Mouse (Mus musculus) forebrain, postnatal 0 days (tissue): ENCODE data around the gene Ap3m1. TPM values are rescaled to one million over a fixed set of nuclear protein-coding genes. Genes with fewer than 3 reads are reported as not detected.

Experiments
- ATAC-seq: fragments of 200-750 bp; cut with Nextera tagmentation; 2 replicates; pipeline ENCODE4 v1.8.0; 2017; ENCODE audit warnings: mild to moderate bottlenecking, moderate library complexity
- DNase-seq: peaks from one replicate; pipeline ENCODE4 v3.0.0-alpha.2; 2015
- H3K27ac ChIP-seq: fragments of 300-500 bp; sonication (generic); 2 replicates; pipeline ENCODE4 v1.5.1; 2014; ENCODE audit warnings: low read depth, mild to moderate bottlenecking, antibody characterized with exemption, low read length, moderate library complexity, mixed read lengths
- H3K27me3 ChIP-seq: fragments of 300-500 bp; sonication (generic); 2 replicates; pipeline ENCODE4 v1.6.1; 2014; ENCODE audit warnings: mild to moderate bottlenecking, low read length, mixed read lengths; ENCODE audit not compliant: insufficient read depth
- H3K36me3 ChIP-seq: fragments of 300-500 bp; sonication (generic); 2 replicates; pipeline ENCODE4 v1.6.1; 2014; ENCODE audit warnings: mild to moderate bottlenecking, moderate library complexity; ENCODE audit not compliant: insufficient read depth
- H3K4me1 ChIP-seq: fragments of 300-500 bp; sonication (generic); 2 replicates; pipeline ENCODE4 v1.6.1; 2014; ENCODE audit warnings: antibody characterized with exemption; ENCODE audit not compliant: insufficient read depth
- H3K4me2 ChIP-seq: fragments of 300-500 bp; sonication (generic); 2 replicates; pipeline ENCODE4 v1.6.1; 2014; ENCODE audit warnings: low read depth, mild to moderate bottlenecking, moderate library complexity
- H3K4me3 ChIP-seq: fragments of 300-500 bp; sonication (generic); 2 replicates; pipeline ENCODE4 v1.5.1; 2014; ENCODE audit warnings: low read depth, low read length, mixed read lengths
- H3K9ac ChIP-seq: fragments of 300-500 bp; sonication (generic); 2 replicates; pipeline ENCODE4 v1.6.1; 2014; ENCODE audit warnings: mild to moderate bottlenecking
- H3K9me3 ChIP-seq: fragments of 300-500 bp; sonication (generic); 2 replicates; pipeline ENCODE4 v1.6.1; 2016; ENCODE audit warnings: low read length
- CTCF ChIP-seq: sonication (generic); IDR thresholded peaks from 2 replicates; pipeline ENCODE4 v1.5.1; 2016; ENCODE audit warnings: antibody characterized with exemption, control low read depth, low read depth
- WGBS: fragments of 180-500 bp; shearing (Covaris S2); extraction: QIAGEN DNeasy Blood & Tissue Kit; methylation state at CpG from one replicate; pipeline ENCODE4 v1.1.7; 2014; 5-methylcytosine and 5-hydroxymethylcytosine counted together
- polyA plus RNA-seq: library from polyadenylated mRNA; unstranded; fragments of >200 nt; fragmentation: Nextera tagmentation; extraction: Ambion mirVana; gene quantifications from 2 replicates; pipeline ENCODE4 v1.2.1, GENCODE M21; 2015
- total RNA-seq: library from RNA; depleted of rRNA; stranded (reverse); fragments of >200 nt; gene quantifications from 2 replicates; pipeline ENCODE4 v1.2.3, GENCODE M21; 2014

Gene Ap3m1
- total and polyA plus RNA-seq, 2 experiments from 2014 or later = 63.9 to 81.7 TPM

GRCm38 (mm10) chr14:21082823-21083222 is 30.5 kb upstream of the Ap3m1 start:
- Histone ChIP-seq H3K4me1 (no peaks in the 10 kb centered on the region), H3K9ac (no peak overlapping the region), H3K36me3 (no peaks in the 10 kb centered on the region), H3K4me3 (no peak overlapping the region), H3K27me3 (no peaks in the 10 kb centered on the region), H3K4me2 (no peak overlapping the region), H3K27ac (no peak overlapping the region), H3K9me3 (no peaks in the 10 kb centered on the region)
- TF ChIP-seq CTCF = no peak
- WGBS = 69% methylated on average over 1 of the region's 1 CpGs
- DNase-seq (no peak), ATAC-seq (no peak)

- no peak for DNase-seq
- Histone ChIP-seq H3K9me3 (no peaks in the 10 kb centered on the region), H3K9ac (no peak overlapping the region), H3K4me3 (no peak overlapping the region), H3K4me1 (0 out of 2 replicates have a peak, but pooled peaks cover 4% of the 10 kb centered on the region), H3K4me2 (no peak overlapping the region), H3K27ac (no peak overlapping the region), H3K27me3 (no peaks in the 10 kb centered on the region), H3K36me3 (no peaks in the 10 kb centered on the region)
- TF ChIP-seq CTCF = no peak
- no peak for ATAC-seq
These were observed 26.2 kb upstream of the Ap3m1 start for GRCm38 (mm10) chr14:21078511-21078910.

DNA sequence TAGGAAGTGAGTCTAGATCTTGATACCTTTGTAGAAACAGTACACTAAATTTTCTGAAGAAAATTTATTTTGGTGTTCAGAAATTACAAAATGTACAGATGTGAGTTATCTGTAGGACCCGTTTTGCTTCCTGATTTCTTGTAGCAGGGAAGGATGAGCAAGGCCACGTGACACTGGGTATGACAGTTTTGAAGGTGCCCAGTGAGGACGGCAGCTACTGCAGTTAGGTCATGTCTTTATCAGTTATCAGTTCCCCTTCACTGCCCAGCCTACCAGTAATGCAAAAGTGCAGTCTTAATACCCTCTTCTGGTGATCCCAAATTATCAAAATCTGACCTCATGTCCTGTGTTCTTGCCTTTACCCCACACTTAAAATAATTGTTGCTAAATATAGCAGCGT is 25.6 kb upstream of the Ap3m1 start:
- H3K27ac ChIP-seq = no peak overlapping the region
- no peak for ATAC-seq
- H3K9ac ChIP-seq = no peak overlapping the region
- no peaks in the 10 kb centered on the region for H3K9me3 ChIP-seq
- WGBS = 93% methylated on average over 4 of the region's 4 CpGs
- no peak for DNase-seq
- no peak overlapping the region for H3K4me2 ChIP-seq
- H3K27me3 ChIP-seq = no peaks in the 10 kb centered on the region
- 0 out of 2 replicates have a peak, but pooled peaks cover 4% of the 10 kb centered on the region for H3K4me1 ChIP-seq
- TF ChIP-seq CTCF = no peak
- no peak overlapping the region for H3K4me3 ChIP-seq
- H3K36me3 ChIP-seq = no peaks in the 10 kb centered on the region

- no peak for DNase-seq
- WGBS = 30% methylated on average over 7 of the region's 7 CpGs
- Histone ChIP-seq H3K9me3 (no peaks in the 10 kb centered on the region), H3K27ac (no peak overlapping the region), H3K4me2 (peak overlapping the region; percentile 82), H3K9ac (peak overlapping the region; percentile 75; the same call in 1 of the 2 replicates), H3K36me3 (no peaks in the 10 kb centered on the region), H3K4me3 (peak overlapping the region; percentile 75), H3K4me1 (0 out of 2 replicates have a peak, but pooled peaks cover 4% of the 10 kb centered on the region), H3K27me3 (no peaks in the 10 kb centered on the region)
- ATAC-seq = peak; percentile 14; the same call in 1 of the 2 replicates
- no peak for TF ChIP-seq CTCF
These were observed 24.3 kb upstream of the Ap3m1 start for GRCm38 (mm10) chr14:21076501-21077194.

DNA sequence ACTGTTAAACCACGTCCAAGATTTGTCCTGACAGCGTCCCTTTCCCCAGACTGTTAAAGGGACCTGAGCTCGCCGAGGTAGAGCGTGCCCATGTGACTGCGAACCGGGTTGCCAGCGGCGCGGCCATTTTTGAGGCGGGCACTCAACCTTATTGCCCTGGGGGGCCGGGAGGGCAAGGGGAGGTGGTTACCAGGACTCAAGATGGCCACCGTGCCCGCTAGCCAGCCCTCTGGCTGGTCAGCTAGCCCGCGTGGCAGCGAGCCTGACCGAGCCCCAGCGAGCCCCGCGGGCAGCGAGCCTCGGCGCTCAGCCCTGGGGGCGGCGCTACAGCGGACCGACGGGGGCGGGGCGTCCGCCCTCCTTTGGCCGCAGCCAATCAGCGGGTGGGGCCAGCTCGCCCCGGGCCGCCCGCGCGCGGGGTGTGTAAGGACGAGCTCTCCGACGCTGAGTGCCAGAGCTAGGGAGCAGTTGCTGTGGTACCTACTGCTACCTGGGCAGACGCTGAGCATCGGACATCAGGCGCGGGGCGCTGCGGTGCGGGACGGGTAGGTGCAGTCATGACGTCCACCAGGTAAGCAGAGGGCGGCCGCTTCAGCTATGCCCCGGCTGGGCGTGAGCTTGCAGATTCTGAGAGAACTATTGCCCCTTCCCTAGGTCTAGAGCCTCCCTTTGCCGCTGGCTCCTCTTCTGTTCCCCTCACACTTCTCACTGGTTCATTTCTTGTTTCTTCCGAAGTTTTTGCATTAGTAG is 23.6 kb upstream of the Ap3m1 start:
- Histone ChIP-seq H3K27ac (peak overlapping the region; percentile 69), H3K4me2 (peak overlapping the region; percentile 82), H3K36me3 (no peaks in the 10 kb centered on the region), H3K9me3 (no peaks in the 10 kb centered on the region), H3K9ac (peak overlapping the region; percentile 75), H3K4me3 (peak overlapping the region; percentile 75), H3K27me3 (no peaks in the 10 kb centered on the region), H3K4me1 (0 out of 2 replicates have a peak, but pooled peaks cover 4% of the 10 kb centered on the region)
- DNase-seq = peak; percentile 88
- 1% methylated on average over 59 of the region's 59 CpGs for WGBS
- TF ChIP-seq CTCF = no peak
- ATAC-seq = peak; percentile 97

GRCm38 (mm10) chr14:21074398-21075320 is 22.4 kb upstream of the Ap3m1 start:
- WGBS = 60% methylated on average over 11 of the region's 11 CpGs
- no peak for TF ChIP-seq CTCF
- Histone ChIP-seq H3K4me2 (no peak overlapping the region), H3K9ac (no peak overlapping the region), H3K9me3 (no peaks in the 10 kb centered on the region), H3K27ac (no peak overlapping the region), H3K27me3 (no peaks in the 10 kb centered on the region), H3K4me3 (no peak overlapping the region), H3K36me3 (no peaks in the 10 kb centered on the region), H3K4me1 (0 out of 2 replicates have a peak, but pooled peaks cover 4% of the 10 kb centered on the region)
- ATAC-seq (no peak), DNase-seq (no peak)
